Mouse (Mus musculus) liver, adult 2 months (tissue): ENCODE measurements around the gene Lima1. TPM values are rescaled to one million over a fixed set of nuclear protein-coding genes. Genes with fewer than 3 reads are reported as not detected.
A peak's percentile ranks its signal among the peaks of the same experiment; 100 is the strongest.

Experiments used
- DNase-seq: peaks from one replicate; pipeline ENCODE4 v3.0.0-alpha.2; 2011; ENCODE audit warnings: low read depth, low spot score; ENCODE audit errors: extremely low read depth
- H3K27ac ChIP-seq: fragments of 200-500 bp; replicated peaks from 2 replicates; pipeline ENCODE4 v1.5.1; 2012; ENCODE audit warnings: low read depth, mild to moderate bottlenecking, control low read depth, inconsistent platforms, low read length; ENCODE audit not compliant: insufficient read depth
- H3K27me3 ChIP-seq: fragments of 200-500 bp; 2 replicates; pipeline ENCODE4 v1.6.1; 2012; ENCODE audit warnings: mild to moderate bottlenecking, moderate library complexity, low read length, inconsistent platforms; ENCODE audit not compliant: control insufficient read depth, insufficient read depth
- H3K36me3 ChIP-seq: fragments of 200-500 bp; 2 replicates; pipeline ENCODE4 v1.6.1; 2012; ENCODE audit warnings: low read length, inconsistent platforms; ENCODE audit not compliant: control insufficient read depth, insufficient read depth
- H3K4me1 ChIP-seq: fragments of 200-500 bp; 2 replicates; pipeline ENCODE4 v1.6.1; 2011; ENCODE audit warnings: low read length; ENCODE audit not compliant: control insufficient read depth, insufficient read depth
- H3K4me3 ChIP-seq: fragments of 200-500 bp; 2 replicates; pipeline ENCODE4 v1.5.1; 2011; ENCODE audit warnings: low read depth, mild to moderate bottlenecking, control low read depth, low read length, moderate library complexity; ENCODE audit not compliant: insufficient read depth
- H3K79me2 ChIP-seq: fragments of 200-500 bp; 2 replicates; pipeline ENCODE4 v1.6.1; 2012; ENCODE audit warnings: inconsistent platforms, mild to moderate bottlenecking, low read length, moderate library complexity; ENCODE audit not compliant: control insufficient read depth, insufficient read depth
- H3K9ac ChIP-seq: fragments of 200-500 bp; 2 replicates; pipeline ENCODE4 v1.6.1; 2012; ENCODE audit warnings: low read depth, mild to moderate bottlenecking, control low read depth, inconsistent platforms, low read length
- CTCF ChIP-seq: fragments of 200-500 bp; IDR thresholded peaks from 2 replicates; pipeline ENCODE4 v1.5.1; 2011; ENCODE audit warnings: low read depth, low read length, control low read depth
- POLR2A ChIP-seq: fragments of 200-500 bp; IDR thresholded peaks from 2 replicates; pipeline ENCODE4 v1.6.1; 2011; ENCODE audit warnings: low read length, control low read depth; ENCODE audit not compliant: insufficient read depth; ENCODE audit errors: extremely low read depth
- WGBS: fragments of 180-500 bp; shearing (Covaris S2); methylation state at CpG from one replicate; pipeline ENCODE4 v1.1.7; 2018; 5-methylcytosine and 5-hydroxymethylcytosine counted together
- polyA plus RNA-seq: library from polyadenylated mRNA; depleted of rRNA; stranded (reverse); fragments of >200 nt; gene quantifications from 2 replicates; pipeline ENCODE4 v1.2.3, GENCODE M21; 2012
- total RNA-seq: library from RNA; depleted of rRNA; stranded (reverse); fragments of >200 nt; gene quantifications from 2 replicates; pipeline ENCODE4 v1.2.3, GENCODE M21; 2014

Gene Lima1
- total and polyA plus RNA-seq, 2 experiments, result 11.2 to 28.9 TPM

DNA sequence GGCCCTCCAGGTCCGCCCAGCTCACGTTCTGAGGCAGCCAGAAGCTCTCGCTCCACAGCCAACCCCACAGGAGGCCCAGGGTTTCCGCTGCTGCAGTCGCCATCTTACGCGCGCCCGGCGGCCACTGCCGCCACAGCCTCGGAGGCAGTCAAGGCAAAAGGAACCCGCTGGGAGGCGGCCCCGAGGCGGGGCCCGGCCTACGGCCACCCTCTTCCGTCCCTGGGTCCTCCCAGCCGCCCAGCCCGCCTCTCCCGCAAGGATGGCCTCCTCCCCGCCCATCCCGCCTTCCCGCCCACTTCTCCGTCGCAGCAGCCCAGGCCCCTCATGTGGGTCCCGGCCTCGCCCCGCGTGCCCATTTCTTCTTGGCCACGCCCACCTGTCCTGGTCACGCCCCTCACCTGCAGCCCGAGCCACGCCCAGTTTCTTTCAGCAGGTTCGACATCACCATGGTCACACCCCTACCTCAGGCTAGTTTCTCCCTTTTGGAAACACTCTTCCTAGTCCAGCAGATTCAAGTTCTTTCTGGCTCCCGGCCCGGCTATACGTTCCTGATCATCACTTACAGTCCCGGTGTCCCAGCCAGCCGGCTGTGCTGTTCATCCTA lies 102.9 kb downstream of the Lima1 start:
- DNase-seq, result peak; percentile 36
- peak overlapping the region; percentile 72 for H3K9ac ChIP-seq
- no peaks in the 10 kb centered on the region for H3K27me3 ChIP-seq
- TF ChIP-seq POLR2A (peak; percentile 80), CTCF (peak; percentile 28)
- no peaks in the 10 kb centered on the region for H3K79me2 ChIP-seq
- H3K4me3 ChIP-seq, result peak overlapping the region; percentile 79
- H3K36me3 ChIP-seq, result no peaks in the 10 kb centered on the region
- no peak overlapping the region for H3K27ac ChIP-seq
- under 1% methylated on average over 40 of the region's 41 CpGs for WGBS
- no peaks in the 10 kb centered on the region; the same call in 1 of the 2 replicates for H3K4me1 ChIP-seq

DNA sequence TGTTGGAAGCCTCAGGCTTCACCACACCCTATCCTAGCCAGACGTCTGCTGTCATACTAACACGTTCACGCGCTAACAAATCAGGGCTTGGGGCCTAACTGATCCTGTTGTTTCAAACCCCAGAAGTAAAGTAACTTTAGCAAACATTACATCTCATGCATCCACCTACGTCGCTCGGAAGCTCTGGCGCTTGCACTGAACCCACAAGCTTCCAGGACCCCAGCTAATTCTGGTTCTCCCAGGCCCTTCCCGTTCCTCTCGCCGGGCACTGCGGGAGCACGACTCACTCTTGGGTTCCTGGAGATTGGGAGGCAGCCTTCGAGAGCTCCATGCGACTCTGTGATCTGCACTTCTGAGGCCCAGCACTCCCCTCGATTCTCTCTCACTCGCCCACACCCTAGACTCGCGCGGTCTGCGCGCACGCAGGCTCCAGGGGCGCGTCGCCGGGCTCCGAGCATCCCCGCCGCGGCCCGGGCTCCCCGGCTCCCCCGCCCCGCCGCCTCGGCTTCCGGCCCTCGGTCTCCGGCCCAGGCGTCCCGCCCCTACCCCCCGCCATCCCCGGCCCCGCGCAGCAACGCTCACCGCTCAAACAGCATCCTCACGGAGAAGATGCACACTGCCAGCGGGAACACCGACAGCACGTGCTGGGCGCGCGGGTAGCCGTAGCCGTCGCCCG lies 103.5 kb downstream of the Lima1 start:
- 5% methylated on average over 59 of the region's 59 CpGs for WGBS
- Histone ChIP-seq H3K79me2 (no peaks in the 10 kb centered on the region), H3K36me3 (no peaks in the 10 kb centered on the region), H3K27ac (peak overlapping the region; percentile 4; the same call in 1 of the 2 replicates), H3K4me3 (peak overlapping the region; percentile 79), H3K27me3 (no peaks in the 10 kb centered on the region), H3K9ac (peak overlapping the region; percentile 72), H3K4me1 (no peaks in the 10 kb centered on the region; the same call in 1 of the 2 replicates)
- DNase-seq, result no peak
- TF ChIP-seq CTCF, result no peak
- TF ChIP-seq POLR2A, result no peak

GRCm38 (mm10) chr15:99771004-99771500 lies 104.2 kb downstream of the Lima1 start:
- H3K36me3 ChIP-seq, result no peaks in the 10 kb centered on the region
- H3K27ac ChIP-seq, result no peak overlapping the region
- DNase-seq, result no peak
- 60% methylated on average over 5 of the region's 5 CpGs for WGBS
- no peak overlapping the region for H3K9ac ChIP-seq
- no peaks in the 10 kb centered on the region for H3K27me3 ChIP-seq
- H3K79me2 ChIP-seq, result no peaks in the 10 kb centered on the region
- peak overlapping the region; percentile 79 for H3K4me3 ChIP-seq
- TF ChIP-seq POLR2A, result no peak
- H3K4me1 ChIP-seq, result no peaks in the 10 kb centered on the region; the same call in 1 of the 2 replicates

- no peak for TF ChIP-seq CTCF
- no peak for TF ChIP-seq POLR2A
These were observed 106.5 kb downstream of the Lima1 start for GRCm38 (mm10) chr15:99768761-99769160.

DNA sequence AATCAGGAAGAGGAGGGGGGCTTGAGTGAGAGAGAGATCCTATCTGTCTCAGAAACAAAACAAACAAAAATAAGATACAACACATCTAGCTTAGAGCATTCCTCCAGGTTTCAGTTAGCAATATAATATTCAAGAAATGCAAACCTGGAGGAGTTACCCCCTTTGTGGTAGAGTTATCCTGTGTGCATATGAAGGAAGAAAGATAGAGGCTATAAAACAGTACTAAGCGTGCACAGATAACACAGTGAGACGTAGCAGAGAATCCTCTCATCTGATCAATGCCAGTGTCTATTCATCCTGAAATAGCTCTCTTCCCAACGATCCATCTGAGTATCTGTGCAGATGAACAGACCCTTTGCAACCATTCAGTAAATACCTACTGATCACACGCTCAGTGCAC lies 107.8 kb downstream of the Lima1 start:
- DNase-seq, result no peak
- 90% methylated on average over 4 of the region's 4 CpGs for WGBS
- TF ChIP-seq POLR2A (no peak), CTCF (no peak)

More at GRCm38 (mm10) chr15:99768761-99769160, 106.5 kb downstream of the Lima1 start:
- H3K79me2 ChIP-seq, result no peaks in the 10 kb centered on the region
- no peaks in the 10 kb centered on the region; the same call in 1 of the 2 replicates for H3K4me1 ChIP-seq
- H3K9ac ChIP-seq, result no peak overlapping the region
- DNase-seq, result no peak
- WGBS, result 94% methylated on average over 1 of the region's 1 CpGs
- H3K4me3 ChIP-seq, result no peak overlapping the region
- H3K27me3 ChIP-seq, result no peaks in the 10 kb centered on the region
- H3K36me3 ChIP-seq, result no peaks in the 10 kb centered on the region
- no peak overlapping the region for H3K27ac ChIP-seq

GRCm38 (mm10) chr15:99754204-99754603 lies 121.1 kb downstream of the Lima1 start:
- Histone ChIP-seq H3K4me3 (no peak overlapping the region), H3K79me2 (no peaks in the 10 kb centered on the region), H3K9ac (no peak overlapping the region), H3K27me3 (no peaks in the 10 kb centered on the region), H3K36me3 (no peaks in the 10 kb centered on the region), H3K4me1 (no peaks in the 10 kb centered on the region), H3K27ac (no peak overlapping the region)
- no peak for DNase-seq
- TF ChIP-seq CTCF (no peak), POLR2A (no peak)
- WGBS, result 77% methylated on average over 3 of the region's 3 CpGs

More for the DNA sequence above, 107.8 kb downstream of the Lima1 start:
- Histone ChIP-seq H3K36me3 (no peaks in the 10 kb centered on the region), H3K27ac (no peak overlapping the region), H3K79me2 (no peaks in the 10 kb centered on the region), H3K4me1 (no peaks in the 10 kb centered on the region), H3K9ac (no peak overlapping the region), H3K4me3 (no peak overlapping the region), H3K27me3 (no peaks in the 10 kb centered on the region)
